Mouse (Mus musculus) liver, postnatal 0 days (tissue): Measurements from ENCODE around the gene Apold1. TPM values are rescaled to one million over a fixed set of nuclear protein-coding genes. Genes with fewer than 3 reads are reported as not detected.
A peak's percentile ranks its signal among the peaks of the same experiment; 100 is the strongest.

ENCODE experiments used
- ATAC-seq: fragments of 200-750 bp; cut with Nextera tagmentation; 2 replicates; pipeline ENCODE4 v1.8.0; 2017; ENCODE audit warnings: mild to moderate bottlenecking, moderate library complexity
- DNase-seq: peaks from one replicate; pipeline ENCODE4 v3.0.0-alpha.2; 2016
- H3K27ac ChIP-seq: fragments of 300-500 bp; sonication (generic); 2 replicates; pipeline ENCODE4 v1.5.1; 2014; ENCODE audit warnings: antibody characterized with exemption, moderate library complexity, mild to moderate bottlenecking, low read depth
- H3K27me3 ChIP-seq: fragments of 300-500 bp; sonication (generic); 2 replicates; pipeline ENCODE4 v1.6.1; 2014; ENCODE audit warnings: low read length, control low read depth, mixed read lengths; ENCODE audit not compliant: insufficient read depth
- H3K36me3 ChIP-seq: fragments of 300-500 bp; sonication (generic); replicated peaks from 2 replicates; pipeline ENCODE4 v1.6.1; 2014; ENCODE audit warnings: mild to moderate bottlenecking, control low read depth, low read length, moderate library complexity, mixed read lengths; ENCODE audit not compliant: insufficient read depth
- H3K4me1 ChIP-seq: fragments of 300-500 bp; sonication (generic); 2 replicates; pipeline ENCODE4 v1.6.1; 2014; ENCODE audit warnings: antibody characterized with exemption, mild to moderate bottlenecking, control low read depth; ENCODE audit not compliant: insufficient read depth
- H3K4me2 ChIP-seq: fragments of 300-500 bp; sonication (generic); 2 replicates; pipeline ENCODE4 v1.6.1; 2014; ENCODE audit warnings: low read depth, mild to moderate bottlenecking, low read length, moderate library complexity, mixed read lengths
- H3K4me3 ChIP-seq: fragments of 300-500 bp; sonication (generic); 2 replicates; pipeline ENCODE4 v1.5.1; 2014; ENCODE audit warnings: low read depth, low read length
- H3K9ac ChIP-seq: fragments of 300-500 bp; sonication (generic); replicated peaks from 2 replicates; pipeline ENCODE4 v1.6.1; 2014; ENCODE audit warnings: mild to moderate bottlenecking, moderate library complexity
- H3K9me3 ChIP-seq: fragments of 300-500 bp; sonication (generic); 2 replicates; pipeline ENCODE4 v1.6.1; 2016; ENCODE audit warnings: mild to moderate bottlenecking, control low read depth, low read length, mixed read lengths
- CTCF ChIP-seq: sonication (generic); IDR thresholded peaks from 2 replicates; pipeline ENCODE4 v1.5.1; 2016; ENCODE audit warnings: antibody characterized with exemption, low read depth
- EP300 ChIP-seq: IDR thresholded peaks from 2 replicates; pipeline ENCODE4 v1.6.1; 2016; ENCODE audit warnings: antibody characterized with exemption, low read depth, mild to moderate bottlenecking
- WGBS: fragments of 180-500 bp; shearing (Covaris S2); extraction: QIAGEN DNeasy Blood & Tissue Kit; methylation state at CpG from one replicate; pipeline ENCODE4 v1.1.7; 2014; ENCODE audit not compliant: insufficient replicate concordance; 5-methylcytosine and 5-hydroxymethylcytosine counted together
- polyA plus RNA-seq: library from polyadenylated mRNA; unstranded; fragments of >200 nt; fragmentation: Nextera tagmentation; extraction: Ambion mirVana; gene quantifications from 2 replicates; pipeline ENCODE4 v1.2.1, GENCODE M21; 2015

The Apold1 gene
- polyA plus RNA-seq, 1 experiment from 2014 or later: 2.5 TPM

DNA sequence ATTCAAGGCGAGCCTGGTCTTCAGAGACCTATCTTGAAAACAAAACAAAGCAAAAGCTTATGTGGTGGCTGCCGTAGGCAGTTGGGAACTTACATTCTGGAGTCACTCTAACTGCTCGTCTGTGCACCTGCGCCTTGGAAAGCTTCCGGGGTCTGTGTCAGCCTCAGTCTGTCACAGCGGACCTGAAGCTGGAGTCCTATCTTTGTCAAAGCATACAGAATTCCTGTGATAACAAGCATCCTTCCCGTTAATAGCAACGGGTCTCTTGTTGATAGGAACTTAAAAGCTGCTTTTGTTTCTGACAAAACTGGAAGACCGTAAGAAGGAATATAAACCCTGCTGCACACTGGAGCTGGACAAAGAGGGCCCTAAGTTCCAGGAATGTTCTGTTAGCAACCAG is 6.9 kb downstream of the Apold1 start:
- no peak for DNase-seq
- ATAC-seq: no peak
- Histone ChIP-seq H3K4me1 (peaks cover 8% of the 10 kb centered on the region; the same call in 1 of the 2 replicates), H3K27ac (no peak overlapping the region), H3K4me2 (no peak overlapping the region), H3K9me3 (no peaks in the 10 kb centered on the region), H3K9ac (no peak overlapping the region), H3K4me3 (no peak overlapping the region), H3K27me3 (no peaks in the 10 kb centered on the region), H3K36me3 (no peaks in the 10 kb centered on the region)
- TF ChIP-seq EP300 (no peak), CTCF (no peak)
- WGBS: 65% methylated on average over 9 of the region's 9 CpGs

DNA sequence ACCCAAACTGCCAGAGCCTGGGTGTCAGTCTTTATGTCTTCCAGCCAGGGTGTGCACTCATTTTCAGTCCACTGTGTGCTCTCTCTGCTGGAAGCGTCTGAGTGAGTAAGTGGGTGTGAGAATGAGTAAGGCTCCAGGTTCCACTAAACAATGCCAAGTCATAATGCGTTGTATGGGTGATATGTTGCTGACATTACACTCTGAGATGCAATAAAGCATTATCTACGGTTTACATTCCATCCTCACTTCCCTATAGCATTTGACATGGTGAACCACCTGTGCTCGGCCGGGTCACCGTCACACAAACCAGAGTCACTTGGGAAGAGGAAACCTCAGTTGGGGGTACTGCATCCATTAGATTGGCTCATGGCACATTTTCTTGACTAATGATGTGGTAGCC is 9.2 kb downstream of the Apold1 start:
- H3K4me2 ChIP-seq: no peak overlapping the region
- H3K36me3 ChIP-seq: no peaks in the 10 kb centered on the region
- ATAC-seq (no peak), DNase-seq (no peak)
- H3K9ac ChIP-seq: no peak overlapping the region
- no peak overlapping the region for H3K27ac ChIP-seq
- H3K4me1 ChIP-seq: no peaks in the 10 kb centered on the region
- TF ChIP-seq EP300 (no peak), CTCF (no peak)
- WGBS: 72% methylated on average over 6 of the region's 6 CpGs
- no peaks in the 10 kb centered on the region for H3K27me3 ChIP-seq
- H3K9me3 ChIP-seq: no peaks in the 10 kb centered on the region
- H3K4me3 ChIP-seq: no peak overlapping the region

DNA sequence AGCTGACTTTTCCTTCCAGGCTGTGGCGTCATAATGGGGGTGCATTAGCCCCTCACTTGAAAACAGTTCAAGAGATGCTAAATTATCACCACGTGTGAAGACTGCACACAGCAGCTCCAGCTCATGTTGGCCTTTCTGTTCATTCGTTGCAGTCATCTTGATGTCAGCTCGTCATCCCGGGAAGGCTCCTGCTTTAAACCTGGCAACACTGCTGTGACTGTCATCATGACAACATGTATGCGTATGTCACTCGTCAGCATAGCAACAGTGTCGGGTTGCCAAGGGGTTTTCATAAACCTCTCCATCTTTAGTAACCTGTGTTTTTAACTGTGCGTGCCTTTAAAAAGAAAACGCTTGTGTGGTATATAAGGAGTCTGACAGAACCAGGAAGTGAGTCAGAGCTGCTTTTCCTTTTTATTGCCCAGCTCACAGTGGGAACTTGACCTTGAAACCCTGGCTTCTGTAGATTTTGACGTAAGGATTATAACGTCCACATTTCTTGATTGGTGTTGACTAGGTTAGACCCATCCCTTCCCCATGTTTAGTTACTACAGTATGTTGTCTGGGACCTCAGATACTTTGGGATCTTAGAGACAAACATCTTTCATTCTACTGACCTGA is 12.6 kb downstream of the Apold1 start:
- Histone ChIP-seq H3K27ac (no peak overlapping the region), H3K9me3 (no peaks in the 10 kb centered on the region), H3K4me1 (no peaks in the 10 kb centered on the region), H3K4me3 (no peak overlapping the region), H3K27me3 (no peaks in the 10 kb centered on the region), H3K36me3 (no peaks in the 10 kb centered on the region), H3K4me2 (no peak overlapping the region), H3K9ac (no peak overlapping the region)
- ATAC-seq (no peak), DNase-seq (no peak)
- TF ChIP-seq CTCF: no peak
- no peak for TF ChIP-seq EP300
- 54% methylated on average over 12 of the region's 12 CpGs for WGBS

DNA sequence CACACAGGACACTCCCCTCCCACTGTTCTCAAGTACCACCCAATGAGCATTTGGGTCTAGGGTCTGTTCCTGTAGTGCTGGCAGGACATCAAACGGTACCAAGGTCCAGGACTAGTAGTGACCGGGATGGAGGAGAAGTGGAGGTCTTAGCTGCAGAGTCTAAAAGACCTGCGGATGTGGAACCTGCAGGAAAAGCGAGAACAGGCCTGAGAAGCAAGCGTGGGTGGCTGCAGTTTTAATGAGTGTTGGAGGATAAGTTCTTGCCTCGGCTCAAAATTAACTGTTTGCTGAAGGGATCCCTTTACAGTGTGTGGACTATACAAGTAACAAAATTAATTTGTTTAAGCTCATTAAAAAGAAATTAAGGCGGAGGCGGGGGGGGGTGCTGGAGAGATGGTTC is 13.5 kb downstream of the Apold1 start:
- Histone ChIP-seq H3K36me3 (no peaks in the 10 kb centered on the region), H3K4me1 (no peaks in the 10 kb centered on the region), H3K4me2 (no peak overlapping the region), H3K9me3 (no peaks in the 10 kb centered on the region), H3K27me3 (no peaks in the 10 kb centered on the region), H3K4me3 (no peak overlapping the region), H3K9ac (no peak overlapping the region), H3K27ac (no peak overlapping the region)
- WGBS: 80% methylated on average over 8 of the region's 8 CpGs
- TF ChIP-seq CTCF (no peak), EP300 (no peak)
- ATAC-seq: no peak
- no peak for DNase-seq

DNA sequence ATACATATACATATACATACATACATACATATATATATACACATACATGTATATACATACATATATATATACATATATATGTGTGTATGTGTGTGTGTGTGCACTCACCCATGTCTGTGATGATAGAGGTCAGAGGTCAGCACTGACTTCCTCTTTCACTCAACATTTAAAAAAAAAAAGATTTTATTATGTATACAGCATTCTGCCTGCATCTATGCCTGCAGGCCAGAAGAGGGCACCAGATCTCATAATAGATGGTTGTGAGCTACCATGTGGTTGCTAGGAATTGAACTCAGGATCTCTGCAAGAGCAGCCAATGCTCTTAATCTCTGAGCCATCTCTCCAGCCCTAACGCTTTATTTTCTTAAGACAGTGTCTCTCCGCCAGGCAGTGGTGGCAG is 15.4 kb downstream of the Apold1 start:
- DNase-seq (no peak), ATAC-seq (peak; percentile 21; the same call in 1 of the 2 replicates)
- H3K36me3 ChIP-seq: no peaks in the 10 kb centered on the region
- 79% methylated on average over 2 of the region's 2 CpGs for WGBS
- H3K4me3 ChIP-seq: no peak overlapping the region
- TF ChIP-seq EP300 (no peak), CTCF (peak; percentile 55)
- no peaks in the 10 kb centered on the region for H3K27me3 ChIP-seq
- H3K4me2 ChIP-seq: no peak overlapping the region
- H3K9me3 ChIP-seq: no peaks in the 10 kb centered on the region
- H3K9ac ChIP-seq: no peak overlapping the region
- no peak overlapping the region for H3K27ac ChIP-seq
- no peaks in the 10 kb centered on the region for H3K4me1 ChIP-seq

DNA sequence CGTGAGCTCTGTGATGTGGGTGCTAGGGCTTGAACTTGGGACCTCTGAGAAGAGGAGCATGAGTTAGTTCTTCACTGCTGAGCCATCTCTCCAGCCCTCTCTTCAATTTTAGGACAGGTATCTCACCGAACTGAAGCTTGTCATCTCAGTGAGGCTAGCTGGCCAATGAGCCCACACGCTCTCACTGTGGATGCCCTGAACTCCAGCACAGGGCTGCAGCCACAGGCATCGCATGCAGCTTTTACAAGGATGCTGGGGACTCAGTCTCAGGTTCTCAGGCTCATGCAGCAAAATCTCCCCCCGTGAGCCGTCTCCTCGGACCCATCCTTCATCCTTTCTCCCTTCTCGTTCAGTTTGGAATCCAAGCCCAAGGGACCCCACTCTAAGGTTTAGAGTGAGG is 16.6 kb downstream of the Apold1 start:
- Histone ChIP-seq H3K4me3 (no peak overlapping the region), H3K9me3 (no peaks in the 10 kb centered on the region), H3K4me1 (no peaks in the 10 kb centered on the region), H3K27ac (no peak overlapping the region), H3K36me3 (no peaks in the 10 kb centered on the region), H3K27me3 (no peaks in the 10 kb centered on the region), H3K4me2 (no peak overlapping the region), H3K9ac (no peak overlapping the region)
- TF ChIP-seq EP300 (no peak), CTCF (no peak)
- ATAC-seq: no peak
- 83% methylated on average over 8 of the region's 8 CpGs for WGBS
- DNase-seq: no peak

DNA sequence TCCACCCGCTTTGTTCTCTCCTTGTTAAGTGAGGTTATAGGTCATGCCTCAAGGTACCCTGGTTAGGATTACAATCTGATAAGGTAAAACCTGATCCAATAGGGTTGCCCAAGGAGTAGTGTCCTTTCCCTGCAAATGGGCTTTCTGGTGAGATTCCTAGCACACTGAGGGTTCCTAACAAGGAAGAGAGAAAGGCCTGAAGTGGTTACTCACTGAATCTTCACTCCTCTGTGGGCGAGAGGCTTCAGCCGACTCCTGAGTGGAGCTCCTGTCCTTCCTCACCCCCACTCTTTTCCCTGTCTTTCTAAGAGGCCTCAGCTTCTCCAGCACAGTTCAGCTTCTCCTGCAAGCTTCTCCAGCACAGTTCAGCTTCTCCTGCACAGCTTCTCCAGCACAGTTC is 17.3 kb downstream of the Apold1 start:
- H3K27me3 ChIP-seq: no peaks in the 10 kb centered on the region

More for the DNA sequence above, 17.3 kb downstream of the Apold1 start:
- 68% methylated on average over 3 of the region's 3 CpGs for WGBS
- no peak overlapping the region for H3K4me2 ChIP-seq
- no peak overlapping the region for H3K9ac ChIP-seq
- no peaks in the 10 kb centered on the region for H3K9me3 ChIP-seq
- no peaks in the 10 kb centered on the region for H3K4me1 ChIP-seq
- H3K27ac ChIP-seq: no peak overlapping the region
- no peak overlapping the region for H3K4me3 ChIP-seq
- ATAC-seq (no peak), DNase-seq (no peak)
- TF ChIP-seq CTCF (no peak), EP300 (no peak)
- no peaks in the 10 kb centered on the region for H3K36me3 ChIP-seq
